Mouse (Mus musculus) heart, postnatal 10 days (tissue): ENCODE results near the gene Crabp1. TPM values are rescaled to one million over a fixed set of nuclear protein-coding genes. Genes with fewer than 3 reads are reported as not detected.

Experiments
- total RNA-seq, 2 experiments: library from RNA; stranded (reverse); gene quantifications; 2 replicates each; pipeline ENCODE4 v1.2.3; 2021

Gene Crabp1
- total RNA-seq, 2 experiments from 2014 or later, result not detected

Other genes with a start within 250 kb of the Crabp1 start
- gene Sh2d7, start 225.8 kb upstream of the Crabp1 start, total RNA-seq, result not detected
- gene Cib2, start 204.5 kb upstream of the Crabp1 start, total RNA-seq, result 10 to 100 TPM in 1 of 2 experiments, 1 to 10 TPM in 1; 2.9 to 11.0 TPM
- 100 to 1,000 TPM; 529 to 594 TPM for gene Idh3a, start 178.4 kb upstream of the Crabp1 start, total RNA-seq
- under 1 TPM in 1 of 2 experiments, not detected in 1; 0.62 TPM for gene Acsbg1, start 102.9 kb upstream of the Crabp1 start, total RNA-seq
- gene Dnaja4, start 65.9 kb upstream of the Crabp1 start, total RNA-seq, result 10 to 100 TPM; 44.1 to 53.9 TPM
- gene Wdr61, start 30.2 kb upstream of the Crabp1 start, total RNA-seq, result 10 to 100 TPM; 39.7 to 45.6 TPM
- gene Ireb2, start 99.0 kb downstream of the Crabp1 start, total RNA-seq, result 10 to 100 TPM; 43.7 to 48.7 TPM
- 1 to 10 TPM; 1.5 to 2.1 TPM for gene Hykk, start 152.5 kb downstream of the Crabp1 start, total RNA-seq
- 100 to 1,000 TPM; 157 to 162 TPM for gene Psma4, start 186.0 kb downstream of the Crabp1 start, total RNA-seq
- gene AY074887, start 186.2 kb downstream of the Crabp1 start, total RNA-seq, result not detected
- not detected for gene Chrna5, start 216.1 kb downstream of the Crabp1 start, total RNA-seq